Mouse (Mus musculus) embryo, embryonic 10.5 days (tissue): ENCODE data around the gene Sparc.

Source experiments
- DNase-seq: peaks from one replicate; pipeline ENCODE4 v3.0.0-alpha.2; 2015; ENCODE audit warnings: low spot score

The Sparc gene

DNA sequence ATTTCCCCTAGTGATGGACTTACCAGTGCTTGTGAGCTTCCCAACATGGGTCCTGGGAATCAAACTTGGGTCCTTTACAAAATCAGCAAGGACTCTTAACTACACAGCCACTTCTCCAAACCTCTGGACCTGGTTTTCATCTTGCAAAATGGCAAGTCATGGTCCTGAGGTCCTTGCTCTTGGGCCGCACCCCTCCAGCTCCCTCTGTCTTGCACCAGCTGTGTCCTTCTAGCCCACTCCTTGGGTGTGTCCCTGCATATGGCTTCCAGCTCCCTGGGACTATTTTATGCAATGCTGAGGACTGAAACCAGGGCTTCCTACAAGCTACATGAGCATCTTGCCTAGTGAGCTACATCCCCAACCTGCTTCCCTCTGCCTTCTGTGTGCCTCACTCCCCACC lies at the start of gene Sparc:
Gene Sparc, minus strand, starts transcription at position 206 of the 400 bp plus-strand sequence.
- no peak for DNase-seq

DNA sequence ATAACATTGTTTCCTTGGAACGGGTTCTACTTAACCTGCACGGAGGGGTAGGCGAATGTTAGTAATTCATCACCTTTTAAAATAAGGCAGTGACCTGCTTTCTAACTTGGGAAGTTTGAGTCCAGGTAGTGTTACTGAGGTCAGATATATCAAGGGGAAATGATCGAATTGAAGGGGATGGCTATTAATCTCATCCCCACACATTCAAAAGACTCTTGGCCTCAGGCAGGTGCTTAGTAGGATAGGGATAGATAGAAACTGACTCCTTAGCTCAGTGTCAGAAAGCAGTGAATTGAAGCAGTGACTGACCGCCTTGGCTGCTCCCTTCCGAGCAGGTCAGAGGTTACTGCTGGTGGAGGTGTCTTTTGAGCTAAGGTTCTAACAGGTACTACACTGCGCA lies 48.5 kb upstream of the Sparc start:
- DNase-seq: no peak

DNA sequence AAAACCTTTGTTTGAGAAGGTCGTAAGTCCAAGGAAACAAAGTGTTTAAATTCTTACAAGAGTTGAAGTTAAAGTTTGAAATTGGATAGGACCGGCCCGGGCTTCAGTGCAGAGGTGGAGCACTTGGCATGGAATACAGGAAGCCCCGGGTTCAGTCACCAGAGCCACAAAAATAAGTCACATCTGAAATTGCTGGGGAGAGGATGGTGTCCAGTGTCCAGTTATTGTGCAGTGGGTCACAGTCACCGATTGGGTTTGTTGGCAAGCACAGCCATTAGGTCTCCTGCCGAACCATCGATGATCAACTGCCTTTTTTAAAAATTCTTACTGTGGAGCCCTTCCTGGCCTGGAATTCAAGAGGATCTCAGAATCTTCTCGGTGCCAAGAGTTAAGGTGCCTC lies 47.8 kb upstream of the Sparc start:
- DNase-seq: no peak

DNA sequence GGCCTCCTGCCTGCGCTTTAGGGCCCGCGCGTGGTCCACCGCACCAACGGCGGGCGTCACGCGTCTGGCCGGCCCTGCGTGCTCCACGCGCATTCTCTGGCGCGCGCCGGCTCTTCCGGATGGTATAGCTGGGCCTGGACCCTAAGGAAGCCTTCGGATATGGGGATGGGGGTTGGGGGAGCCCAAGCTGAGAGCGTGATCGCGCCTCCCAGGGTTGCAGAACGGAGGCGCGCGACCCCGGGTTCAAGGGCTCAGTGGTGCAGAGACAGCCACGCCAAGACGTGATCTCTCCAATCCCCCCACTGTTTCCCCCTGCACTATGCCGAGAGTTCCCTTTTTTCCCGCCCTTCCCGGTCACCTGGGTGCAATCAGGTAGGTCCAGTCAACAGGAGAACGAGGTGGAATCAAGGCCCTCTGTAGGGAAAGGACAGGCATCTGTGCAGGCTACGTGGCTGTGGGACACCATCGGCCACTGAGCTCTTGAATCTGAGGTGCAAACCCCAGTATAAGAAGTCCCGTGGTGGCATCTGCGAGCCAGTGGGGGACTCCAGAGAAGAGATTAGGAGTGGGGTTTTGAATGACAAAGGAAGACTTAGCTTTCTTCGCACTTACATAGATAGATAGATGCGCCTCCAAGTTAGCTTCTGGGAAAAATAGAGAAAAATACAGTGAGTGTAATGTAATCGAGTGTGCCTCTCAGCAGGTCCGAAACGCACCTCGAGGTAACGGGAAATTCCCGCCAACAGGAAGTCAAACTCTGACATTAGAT lies 47.1 kb upstream of the Sparc start:
- peak; percentile 45 for DNase-seq

DNA sequence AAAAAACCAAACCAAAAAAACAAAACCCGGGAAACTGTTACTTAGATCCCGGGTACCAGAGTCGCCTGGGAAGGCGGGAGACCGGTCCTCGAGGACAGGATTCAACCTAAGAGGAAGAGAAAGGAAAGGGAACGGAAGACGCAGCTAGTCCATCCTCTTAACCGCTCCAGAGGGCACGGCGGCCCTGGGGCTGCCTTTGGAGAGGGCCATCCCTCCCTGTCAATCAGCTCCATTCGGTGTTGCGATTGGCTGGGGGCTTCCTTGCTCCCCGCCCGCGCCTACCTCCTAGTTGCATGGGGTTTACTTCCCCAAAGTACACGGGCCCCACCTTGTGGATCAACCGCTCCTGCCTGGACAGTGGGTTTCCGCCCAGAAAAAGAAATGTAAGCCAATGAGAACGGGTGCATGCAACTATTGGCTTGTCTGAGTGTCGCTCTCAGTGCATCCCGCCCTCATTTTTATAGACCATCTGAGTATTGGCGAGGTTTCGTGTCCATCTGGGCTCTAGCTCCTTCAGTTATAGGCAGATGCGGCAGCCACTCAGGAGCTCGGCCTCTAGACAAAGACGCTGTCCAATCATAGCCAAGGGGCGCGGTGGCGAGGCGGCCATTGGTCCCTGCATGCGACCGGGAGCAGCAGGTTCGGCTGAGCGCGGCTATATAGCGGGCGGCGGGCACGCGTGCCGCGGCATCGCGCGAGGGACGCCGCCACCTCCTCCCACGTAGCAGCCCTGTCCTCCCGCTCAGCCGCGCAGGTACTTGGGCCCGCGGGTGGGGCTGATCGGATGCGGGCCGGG lies 46.3 kb upstream of the Sparc start, which contains the start of gene G3bp1:
Gene G3bp1, plus strand, starts transcription at position 638 of the 796 bp plus-strand sequence.
- peak; percentile 99 for DNase-seq

GRCm38 (mm10) chr11:55468611-55469047 lies 45.6 kb upstream of the Sparc start:
- no peak for DNase-seq

DNA sequence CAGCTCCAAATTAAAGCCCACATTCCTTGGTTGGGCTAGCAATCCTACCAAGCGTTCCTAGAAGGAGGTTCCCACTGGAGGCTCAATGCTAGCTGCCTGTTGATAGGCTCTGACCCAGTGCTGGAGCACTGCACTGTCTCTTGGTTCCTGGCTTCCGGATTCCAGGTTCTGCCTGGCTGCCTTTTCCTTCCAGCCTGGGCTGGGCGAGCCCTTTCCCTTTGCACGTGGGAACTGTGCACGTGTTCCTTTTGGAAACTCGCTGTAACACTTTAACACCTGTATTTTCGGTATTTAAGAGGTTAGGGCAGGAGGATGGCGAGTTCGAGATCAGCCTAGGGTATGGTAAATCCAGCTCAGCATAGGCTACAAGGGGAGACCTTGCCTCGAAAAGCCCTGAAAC lies 45.0 kb upstream of the Sparc start:
- DNase-seq: peak; percentile 17

- DNase-seq: no peak
Measured at GRCm38 (mm10) chr11:55465177-55465576, 42.2 kb upstream of the Sparc start.

DNA sequence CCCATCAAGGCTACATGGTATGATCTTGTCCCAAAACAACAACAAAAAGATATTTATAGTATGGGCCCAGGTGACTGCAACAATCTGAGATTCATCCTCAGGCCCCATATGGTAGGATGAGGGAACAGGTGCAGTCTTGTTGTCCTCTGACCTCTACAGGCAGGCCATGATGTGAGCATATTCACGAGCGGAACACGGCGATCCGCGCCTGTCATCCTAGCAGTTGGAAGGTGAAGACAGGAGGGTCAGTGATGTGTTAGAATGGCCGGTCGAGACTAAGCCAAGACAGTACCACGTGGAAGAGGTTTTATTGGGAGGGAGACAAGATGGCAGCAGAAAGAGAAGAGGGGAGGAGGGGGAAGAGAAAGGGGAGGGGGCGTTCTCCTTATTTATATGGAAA lies 41.7 kb upstream of the Sparc start:
- no peak for DNase-seq

DNA sequence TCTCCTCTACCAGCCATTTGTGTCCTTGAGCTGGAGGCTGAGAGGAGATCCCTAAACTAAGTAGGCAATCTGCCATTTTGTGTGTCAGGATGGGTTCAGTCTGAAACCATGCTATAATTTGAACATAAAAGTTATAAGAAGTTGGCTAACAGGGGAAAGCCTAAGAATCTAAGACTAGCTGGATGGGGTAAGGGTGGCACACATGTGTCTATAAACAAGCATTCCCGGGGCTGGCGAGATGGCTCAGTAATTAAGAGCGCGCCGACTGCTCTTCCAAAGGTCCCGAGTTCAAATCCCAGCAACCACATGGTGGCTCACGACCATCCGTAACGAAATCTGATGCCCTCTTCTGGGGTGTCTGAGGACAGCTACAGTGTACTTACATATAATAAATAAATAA lies 39.2 kb upstream of the Sparc start:
- no peak for DNase-seq

- peak; percentile 99 for DNase-seq
Measured at GRCm38 (mm10) chr11:55461019-55461645, 38.1 kb upstream of the Sparc start, which contains the start of gene Atox1. Gene Atox1, minus strand, starts transcription at chr11:55461239.

GRCm38 (mm10) chr11:55460559-55461018 lies 37.6 kb upstream of the Sparc start:
- peak; percentile 38 for DNase-seq

GRCm38 (mm10) chr11:55459850-55460558 lies 37.0 kb upstream of the Sparc start:
- peak; percentile 36 for DNase-seq

- no peak for DNase-seq
Measured at GRCm38 (mm10) chr11:55458501-55458900, 35.5 kb upstream of the Sparc start.

- no peak for DNase-seq
Measured at GRCm38 (mm10) chr11:55455166-55455565, 32.2 kb upstream of the Sparc start.

DNA sequence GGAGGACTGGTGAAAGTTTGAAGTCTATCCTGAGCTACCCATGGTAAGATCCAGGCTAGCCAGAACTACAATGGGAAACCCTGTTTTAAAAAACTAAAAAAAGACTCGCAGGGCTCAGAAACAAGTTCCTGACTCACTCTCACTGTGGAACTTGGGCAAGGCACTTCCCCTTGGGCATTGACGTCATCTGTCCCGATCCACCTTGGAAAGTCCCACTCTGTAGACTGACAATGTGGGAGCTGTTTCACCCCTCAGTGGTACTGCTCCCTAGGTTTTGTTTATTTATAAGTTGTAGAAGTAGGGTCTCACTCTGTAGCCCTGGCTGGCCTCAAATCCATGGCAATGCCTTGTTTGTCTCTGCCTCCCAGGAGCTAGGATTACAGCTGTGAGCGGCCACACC lies 30.7 kb upstream of the Sparc start:
- DNase-seq: no peak

DNA sequence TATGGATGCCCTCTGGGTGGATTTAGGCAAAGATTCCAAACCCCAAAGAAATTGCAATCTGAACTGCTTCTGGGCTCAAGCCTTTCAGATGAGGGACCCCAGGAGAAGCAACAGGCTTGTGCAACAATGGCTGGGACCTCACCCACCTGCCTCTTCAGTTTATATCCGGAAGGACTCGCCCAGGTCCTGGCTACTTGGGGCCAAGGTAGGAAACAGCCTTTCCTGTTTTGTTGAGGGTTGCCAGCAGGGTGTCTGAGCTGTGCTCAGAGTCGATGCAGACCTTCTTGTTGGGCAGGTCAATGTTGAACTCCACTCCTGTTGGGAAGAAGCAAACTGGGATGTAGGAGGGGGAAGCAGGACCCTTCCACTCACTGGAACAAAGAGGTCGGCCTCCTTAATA lies 27.3 kb upstream of the Sparc start:
- DNase-seq: no peak

- DNase-seq: no peak
Measured at GRCm38 (mm10) chr11:55449531-55449930, 26.5 kb upstream of the Sparc start.

- peak; percentile 92 for DNase-seq
Measured at GRCm38 (mm10) chr11:55446579-55446978, 23.6 kb upstream of the Sparc start.

- DNase-seq: peak; percentile 95
Measured at GRCm38 (mm10) chr11:55444772-55445171, 21.8 kb upstream of the Sparc start.

GRCm38 (mm10) chr11:55439718-55440117 lies 16.7 kb upstream of the Sparc start:
- no peak for DNase-seq

GRCm38 (mm10) chr11:55438031-55438430 lies 15.0 kb upstream of the Sparc start:
- DNase-seq: no peak
